Mouse (Mus musculus): Measurements from ENCODE around the gene Arsk. TPM values are rescaled to one million over a fixed set of nuclear protein-coding genes. Genes with fewer than 3 reads are reported as not detected.
A peak's percentile ranks its signal among the peaks of the same experiment; 100 is the strongest.

The Arsk gene
- total RNA-seq (2014; fragmentation: Nextera tagmentation) (9.9 and 15.8 TPM in 2 replicates), total RNA-seq (2017) (15.3 and 16.9 TPM in 2 replicates)

GRCm38 (mm10) chr13:76098493-76099303, at the start of gene Arsk, which contains the start of gene Ttc37:
Arsk (minus strand) TSS chr13:76098660.
Ttc37 (plus strand) TSS chr13:76098734.
- ATAC-seq (replicated peaks; ENCODE audit: poor library complexity, severe bottlenecking): peak; percentile 85

- no peak for ATAC-seq (replicated peaks; ENCODE audit: poor library complexity, severe bottlenecking)
These were observed 42.8 kb upstream of the Arsk start for GRCm38 (mm10) chr13:76141117-76141808.

DNA sequence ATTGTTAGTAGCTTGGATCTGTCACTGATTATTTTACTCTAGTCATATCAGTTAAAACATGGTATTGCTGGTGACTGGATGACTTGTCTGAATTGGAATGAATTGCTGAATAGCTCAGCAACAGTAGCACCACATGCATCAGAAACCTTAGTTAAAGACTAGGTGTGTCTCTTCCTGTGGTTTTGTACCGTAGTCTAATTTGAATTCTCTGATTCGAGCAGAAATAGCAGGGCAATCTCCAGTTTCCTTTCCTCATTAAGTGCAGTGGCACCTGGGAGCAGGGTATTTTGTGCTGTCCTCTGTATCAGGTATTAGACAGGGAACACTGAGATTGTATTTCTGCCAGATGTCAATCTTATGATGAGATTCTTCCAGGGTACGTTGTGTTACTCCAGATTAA, 40.4 kb upstream of the Arsk start:
- no peak for ATAC-seq (replicated peaks; ENCODE audit: poor library complexity, severe bottlenecking)

GRCm38 (mm10) chr13:76132415-76132814, 34.0 kb upstream of the Arsk start:
- ATAC-seq (replicated peaks; ENCODE audit: poor library complexity, severe bottlenecking): no peak

- no peak for ATAC-seq (replicated peaks; ENCODE audit: poor library complexity, severe bottlenecking)
These were observed 30.3 kb upstream of the Arsk start for GRCm38 (mm10) chr13:76128799-76129198.

GRCm38 (mm10) chr13:76109069-76109824, 10.8 kb upstream of the Arsk start:
- no peak for ATAC-seq (replicated peaks; ENCODE audit: poor library complexity, severe bottlenecking)

DNA sequence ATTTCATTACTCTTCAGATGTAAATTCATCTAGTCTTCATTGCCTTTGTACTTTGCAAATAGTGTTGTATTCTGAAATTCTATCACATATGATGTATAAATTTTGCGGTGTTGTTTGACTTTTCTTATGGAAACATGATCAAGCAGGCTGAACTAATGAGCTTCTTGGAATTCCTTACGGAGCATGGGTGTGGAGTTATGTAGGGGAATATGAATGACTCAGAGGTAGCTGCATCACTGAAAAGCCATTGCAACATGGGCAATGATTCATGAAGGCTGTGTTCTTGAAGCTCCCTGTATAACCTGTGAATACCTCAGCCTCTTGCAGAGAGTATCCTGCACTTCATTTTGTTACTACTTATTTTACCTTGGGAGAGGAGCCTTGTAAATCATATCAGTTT, 3.5 kb upstream of the Arsk start:
- no peak for ATAC-seq (replicated peaks; ENCODE audit: poor library complexity, severe bottlenecking)

- peak; percentile 78 for ATAC-seq (replicated peaks; ENCODE audit: poor library complexity, severe bottlenecking)
These were observed 356 bp downstream of the Arsk start for GRCm38 (mm10) chr13:76098116-76098492.

GRCm38 (mm10) chr13:76074323-76074722, 24.1 kb downstream of the Arsk start:
- no peak for ATAC-seq (replicated peaks; ENCODE audit: poor library complexity, severe bottlenecking)

DNA sequence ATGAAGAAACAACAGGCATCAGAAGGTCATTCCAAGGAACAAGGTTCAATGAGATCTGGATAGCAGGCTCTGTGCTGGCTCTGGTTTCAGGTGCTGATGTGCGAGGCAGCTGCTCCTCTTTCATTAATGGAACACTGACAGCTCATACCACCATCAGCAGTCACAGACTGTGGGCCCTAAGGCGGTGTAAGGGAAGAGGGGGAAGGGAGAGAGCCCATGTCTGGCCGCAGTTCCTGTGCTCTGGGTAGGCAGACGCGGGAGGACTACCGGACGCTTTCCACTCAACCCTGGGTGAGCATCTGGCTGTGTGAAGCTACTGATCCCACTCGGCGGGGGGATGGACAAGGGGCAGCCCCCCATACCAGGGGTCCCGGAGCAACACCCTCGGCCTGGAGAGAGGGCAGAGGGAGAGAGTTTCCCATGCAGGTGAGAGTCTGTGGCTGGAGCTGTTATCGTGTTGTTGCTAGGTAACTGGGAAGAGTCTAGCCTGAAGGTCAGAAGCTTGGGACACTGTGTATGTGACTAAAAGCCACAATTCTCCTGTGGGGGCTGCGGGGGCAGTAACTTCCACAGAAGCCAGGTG, 34.0 kb downstream of the Arsk start:
- ATAC-seq (replicated peaks; ENCODE audit: poor library complexity, severe bottlenecking): no peak

GRCm38 (mm10) chr13:76063548-76063947, 34.9 kb downstream of the Arsk start:
- peak; percentile 82 for ATAC-seq (replicated peaks; ENCODE audit: poor library complexity, severe bottlenecking)

DNA sequence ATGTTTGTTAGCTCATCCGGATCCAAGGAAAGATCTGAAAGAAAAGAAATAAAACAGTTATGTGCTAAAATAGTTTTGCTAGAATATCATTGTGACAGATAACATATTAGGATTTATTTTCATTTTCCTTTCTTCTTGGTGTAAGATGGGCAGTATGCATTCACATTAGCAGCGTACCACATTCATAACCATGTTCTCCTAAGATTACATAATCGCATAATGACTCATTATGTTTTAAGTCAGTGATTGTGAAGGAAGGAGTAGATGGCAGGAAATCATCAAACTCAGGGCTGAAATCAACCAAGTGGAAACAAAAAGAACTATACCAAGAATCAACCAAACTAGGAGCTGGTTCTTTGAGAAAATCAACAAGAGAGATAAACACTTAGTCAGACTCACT, 35.9 kb downstream of the Arsk start:
- peak; percentile 82 for ATAC-seq (replicated peaks; ENCODE audit: poor library complexity, severe bottlenecking)

DNA sequence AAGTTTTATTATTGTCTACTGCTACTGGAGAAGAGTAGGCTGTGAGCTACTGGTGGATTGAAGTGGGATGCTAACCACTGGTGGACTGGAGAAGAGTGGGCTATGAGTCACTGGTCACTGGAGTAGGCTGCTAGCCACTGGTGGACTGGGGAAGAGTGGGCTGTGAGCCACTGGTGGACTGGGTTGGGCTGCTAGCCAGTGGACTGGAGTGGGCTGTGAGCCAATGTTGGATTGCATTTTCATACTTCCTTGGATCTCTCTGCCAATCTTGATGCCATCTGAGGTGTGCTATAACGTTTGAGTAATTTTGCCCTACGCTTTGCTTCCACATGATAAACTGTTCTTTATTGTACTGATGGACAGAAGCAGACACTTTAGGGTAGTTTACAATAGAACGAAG, 36.3 kb downstream of the Arsk start:
- ATAC-seq (replicated peaks; ENCODE audit: poor library complexity, severe bottlenecking): no peak

DNA sequence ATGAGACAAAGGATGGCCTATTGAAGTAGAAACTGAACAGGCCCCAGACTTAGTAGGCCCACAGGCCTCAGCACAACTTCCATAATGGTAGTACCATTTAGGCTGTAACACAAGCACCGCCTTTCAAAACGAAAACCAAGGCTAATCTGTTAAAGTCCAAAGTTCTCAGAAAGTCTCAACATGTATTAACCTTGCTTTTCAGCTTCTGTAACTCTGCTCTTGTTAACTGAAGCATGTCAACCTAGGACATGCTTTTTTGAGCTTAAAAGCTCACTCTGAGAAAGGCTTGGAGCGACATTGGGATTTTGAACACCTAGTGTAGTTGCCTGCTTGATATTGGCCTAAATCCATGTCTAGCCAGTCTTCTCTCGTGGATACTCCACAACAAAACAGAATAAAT, 38.9 kb downstream of the Arsk start:
- ATAC-seq (replicated peaks; ENCODE audit: poor library complexity, severe bottlenecking): no peak

DNA sequence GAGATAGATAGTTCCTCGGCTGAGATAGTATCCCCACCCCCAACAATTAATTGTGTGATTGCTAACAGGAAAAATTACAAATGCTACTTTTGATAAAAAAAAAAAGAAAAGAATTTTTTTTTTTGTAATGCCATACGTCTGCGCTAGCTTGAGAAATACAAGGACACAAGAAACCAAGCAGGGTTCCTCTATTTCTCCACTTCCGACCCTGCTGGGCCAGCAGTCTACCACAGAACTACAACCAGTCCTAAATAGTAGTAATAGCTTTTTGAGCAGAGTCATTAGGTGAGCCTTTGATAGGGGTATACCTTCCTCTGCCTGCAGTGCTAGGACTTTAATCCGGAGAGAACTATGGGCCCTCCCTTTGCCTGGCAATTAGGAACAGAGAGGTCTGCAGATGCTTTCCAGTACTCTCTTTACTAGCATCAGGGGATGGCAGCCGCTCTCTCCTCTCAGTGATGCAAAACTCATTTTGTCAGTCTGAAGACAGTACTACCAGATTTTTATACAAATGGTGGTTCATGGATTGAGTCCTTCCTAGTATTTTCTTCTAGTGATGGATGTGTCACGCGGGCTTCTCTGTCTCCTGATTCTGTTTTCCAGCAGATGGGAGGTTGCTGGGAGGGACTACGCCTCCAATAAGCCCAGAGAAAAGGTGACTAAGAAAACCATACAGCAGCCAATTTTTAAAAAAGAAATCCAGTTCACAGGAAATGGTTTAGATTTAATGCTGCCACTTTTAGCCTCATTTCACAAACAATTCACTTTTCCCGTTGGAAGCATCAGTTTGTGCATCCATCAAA, 41.0 kb downstream of the Arsk start:
- peak; percentile 54 for ATAC-seq (replicated peaks; ENCODE audit: poor library complexity, severe bottlenecking)

DNA sequence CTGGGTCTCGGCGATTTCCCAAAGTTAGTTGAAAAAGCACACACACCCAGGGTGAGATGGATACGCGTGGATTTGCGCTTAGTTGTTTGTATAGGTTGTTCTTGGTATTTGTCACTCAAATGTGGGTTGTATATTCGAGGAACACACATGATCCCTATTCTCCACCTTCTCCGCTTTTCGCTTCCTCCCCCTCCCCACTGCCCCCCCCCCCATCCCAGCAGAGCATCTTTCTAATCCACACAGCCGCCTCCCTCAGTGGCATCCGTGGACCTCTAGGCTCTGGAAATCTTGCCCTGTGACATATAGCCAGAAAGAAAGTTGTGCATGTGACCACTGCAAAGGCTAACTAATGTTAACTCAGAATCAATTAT, 41.6 kb downstream of the Arsk start, which contains the start of gene Gpr150:
Gene Gpr150 (minus strand): TSS at position 101 of the 371 bp plus-strand sequence.
- no peak for ATAC-seq (replicated peaks; ENCODE audit: poor library complexity, severe bottlenecking)

DNA sequence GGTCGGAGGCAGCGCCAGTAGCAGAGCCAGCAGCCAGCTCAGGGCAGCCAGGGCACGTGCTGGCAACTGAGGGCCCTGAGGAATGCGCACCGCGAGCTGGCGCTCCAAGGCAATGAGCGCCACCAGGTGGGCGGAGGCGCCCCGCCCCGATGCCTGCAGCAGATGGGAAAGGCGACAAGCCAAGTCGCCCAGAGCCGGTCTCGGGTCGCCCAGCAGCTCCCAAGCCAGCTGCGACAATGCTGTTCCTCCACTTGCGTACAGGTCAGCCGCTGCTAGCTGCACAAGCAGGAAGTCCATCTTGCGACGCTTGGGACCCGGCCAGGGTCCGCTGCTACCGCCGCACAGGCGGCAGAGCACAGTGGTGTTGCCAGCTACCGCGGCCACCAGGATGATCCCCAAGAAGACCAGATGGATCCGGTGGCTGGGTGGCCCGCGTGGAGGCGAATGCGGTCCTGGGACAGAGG, 42.2 kb downstream of the Arsk start:
- peak; percentile 72 for ATAC-seq (replicated peaks; ENCODE audit: poor library complexity, severe bottlenecking)

DNA sequence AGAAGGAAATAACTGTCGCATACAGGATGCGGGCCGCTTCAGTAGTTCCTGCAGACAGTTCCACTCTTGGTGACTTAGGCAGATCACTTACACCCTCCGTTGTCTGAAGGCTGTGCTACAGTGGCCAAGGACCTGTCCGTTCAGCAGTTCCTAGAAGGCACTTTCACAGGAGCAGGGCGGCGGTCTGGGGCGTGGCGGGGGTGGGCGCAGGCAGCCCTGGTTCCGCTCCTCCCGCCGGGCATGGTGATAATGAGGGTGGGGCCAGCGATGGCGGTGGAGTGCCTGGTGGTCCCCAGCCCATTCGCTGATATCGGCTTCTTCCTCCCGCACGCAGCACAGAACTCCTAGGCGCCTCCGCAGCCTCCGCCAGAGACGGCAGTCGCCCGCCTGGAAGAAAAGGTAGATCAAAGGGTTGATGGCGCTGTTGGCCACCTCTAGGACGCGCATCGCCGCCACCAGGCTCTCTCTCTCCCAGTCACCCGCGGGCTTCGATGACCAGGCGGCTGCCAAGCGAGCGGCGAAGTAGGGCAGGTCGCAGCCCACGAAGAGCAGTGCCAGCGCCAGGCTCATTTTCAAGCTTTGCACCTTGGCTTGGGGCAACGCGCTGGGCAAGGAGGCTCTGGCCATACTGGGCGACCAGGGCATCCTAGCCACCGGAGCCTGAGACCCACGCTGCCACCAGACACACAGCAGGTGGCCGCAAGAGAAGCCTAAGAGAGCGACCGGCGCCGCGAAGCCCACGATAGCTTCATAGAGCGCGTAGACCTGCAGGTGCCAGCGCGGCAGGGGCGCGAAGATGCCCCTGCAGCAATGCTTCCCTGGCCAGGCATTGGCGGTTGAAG, 42.8 kb downstream of the Arsk start:
- peak; percentile 69 for ATAC-seq (replicated peaks; ENCODE audit: poor library complexity, severe bottlenecking)

DNA sequence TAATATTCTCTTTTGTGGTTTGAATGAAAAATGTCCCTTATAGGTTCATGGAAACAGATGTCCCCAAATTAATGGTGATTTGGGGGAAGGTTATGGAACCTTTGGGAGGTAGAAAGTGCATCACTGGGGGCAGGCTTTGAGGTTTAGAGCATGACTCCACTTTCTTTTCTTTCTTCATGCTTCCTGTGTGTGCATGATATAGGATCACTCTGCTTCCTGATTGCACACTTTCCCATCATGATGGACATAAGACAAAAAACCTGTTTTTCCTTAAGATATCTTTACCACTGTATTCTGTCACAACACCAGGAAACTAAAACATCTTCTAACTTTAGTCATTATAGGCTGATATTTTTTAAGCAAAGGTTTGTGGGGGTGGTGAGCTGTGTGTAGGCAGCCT, 53.5 kb downstream of the Arsk start:
- ATAC-seq (replicated peaks; ENCODE audit: poor library complexity, severe bottlenecking): peak; percentile 65
